Mouse (Mus musculus) embryonic facial prominence, embryonic 13.5 days (tissue): ENCODE results near the gene Rev3l. TPM values are rescaled to one million over a fixed set of nuclear protein-coding genes. Genes with fewer than 3 reads are reported as not detected.
A peak's percentile ranks its signal among the peaks of the same experiment; 100 is the strongest.

Experiments used
- ATAC-seq: fragments of 200-750 bp; cut with Nextera tagmentation; 2 replicates; pipeline ENCODE4 v1.8.0; 2017; ENCODE audit warnings: low read depth; ENCODE audit not compliant: insufficient number of reproducible peaks, insufficient read depth, low FRiP score, low TSS enrichment
- H3K27ac ChIP-seq: fragments of 300-500 bp; sonication (generic); 2 replicates; pipeline ENCODE4 v1.5.1; 2015; ENCODE audit warnings: moderate library complexity, mild to moderate bottlenecking, inconsistent platforms
- H3K27me3 ChIP-seq: fragments of 300-500 bp; sonication (generic); 2 replicates; pipeline ENCODE4 v1.6.1; 2015; ENCODE audit warnings: mild to moderate bottlenecking, inconsistent platforms
- H3K36me3 ChIP-seq: fragments of 300-500 bp; sonication (generic); 2 replicates; pipeline ENCODE4 v1.6.1; 2015; ENCODE audit warnings: mild to moderate bottlenecking, inconsistent platforms
- H3K4me1 ChIP-seq: fragments of 300-500 bp; sonication (generic); 2 replicates; pipeline ENCODE4 v1.6.1; 2015; ENCODE audit warnings: inconsistent platforms
- H3K4me2 ChIP-seq: fragments of 300-500 bp; sonication (generic); 2 replicates; pipeline ENCODE4 v1.6.1; 2015; ENCODE audit warnings: moderate library complexity, mild to moderate bottlenecking, inconsistent platforms
- H3K4me3 ChIP-seq: fragments of 300-500 bp; sonication (generic); 2 replicates; pipeline ENCODE4 v1.5.1; 2015; ENCODE audit warnings: mild to moderate bottlenecking, inconsistent platforms
- H3K9ac ChIP-seq: fragments of 300-500 bp; sonication (generic); 2 replicates; pipeline ENCODE4 v1.6.1; 2015; ENCODE audit warnings: mild to moderate bottlenecking, inconsistent platforms
- H3K9me3 ChIP-seq: fragments of 300-500 bp; sonication (generic); 2 replicates; pipeline ENCODE4 v1.6.1; 2016; ENCODE audit warnings: inconsistent platforms
- WGBS: fragments of 180-500 bp; shearing (Covaris S2); methylation state at CpG from one replicate; pipeline ENCODE4 v1.1.7; 2015; ENCODE audit warnings: mixed read lengths; 5-methylcytosine and 5-hydroxymethylcytosine counted together
- polyA plus RNA-seq: library from polyadenylated mRNA; unstranded; fragments of >200 nt; fragmentation: Nextera tagmentation; extraction: Ambion mirVana; gene quantifications from 2 replicates; pipeline ENCODE4 v1.2.1, GENCODE M21; 2015

The Rev3l gene
- polyA plus RNA-seq, 1 experiment from 2014 or later: 21.5 TPM

DNA sequence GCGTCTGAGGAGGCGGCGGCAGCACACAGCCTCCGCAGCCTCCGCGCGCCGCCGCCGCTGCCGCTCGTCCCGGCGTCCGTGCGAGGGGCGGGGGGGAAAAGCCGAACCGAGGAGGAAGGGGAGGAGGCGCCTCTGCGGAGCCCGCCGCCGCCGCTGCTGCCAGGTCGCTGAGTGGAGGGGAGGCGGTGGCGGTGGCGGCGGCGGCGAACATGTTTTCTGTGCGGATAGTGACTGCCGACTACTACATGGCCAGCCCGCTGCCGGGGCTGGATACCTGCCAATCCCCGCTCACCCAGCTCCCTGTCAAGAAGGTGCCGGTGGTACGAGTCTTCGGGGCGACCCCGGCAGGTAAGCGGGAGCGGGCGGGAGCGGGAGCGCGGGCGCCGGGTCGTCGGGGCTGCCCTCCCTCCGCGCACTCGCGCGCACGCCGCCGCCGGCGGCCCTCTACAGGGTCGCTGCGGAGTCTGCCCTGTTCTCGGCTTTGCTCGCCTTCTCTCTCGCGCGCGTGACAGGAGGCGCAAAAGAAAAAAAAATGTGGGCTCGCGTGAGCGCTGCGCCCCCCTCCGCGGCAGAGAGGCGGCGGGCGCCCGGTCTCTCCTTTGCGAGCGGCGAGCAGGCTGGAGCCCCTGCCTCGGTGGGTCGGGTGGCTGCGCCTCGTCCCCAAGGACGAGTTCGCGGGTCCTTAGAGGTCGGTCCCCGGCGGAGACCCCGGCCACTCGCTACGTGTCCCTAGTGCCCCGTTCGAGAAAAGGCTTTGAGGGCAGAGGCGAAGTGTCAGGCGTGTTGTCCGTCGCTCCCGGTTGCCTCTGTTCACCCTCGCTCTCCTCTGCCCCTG lies 565 bp downstream of the Rev3l start:
- Histone ChIP-seq H3K4me1 (peaks cover 14% of the 10 kb centered on the region), H3K4me2 (peak overlapping the region; percentile 70), H3K27me3 (no peaks in the 10 kb centered on the region), H3K36me3 (no peaks in the 10 kb centered on the region), H3K9ac (peak overlapping the region; percentile 95), H3K9me3 (no peaks in the 10 kb centered on the region), H3K4me3 (peak overlapping the region; percentile 88), H3K27ac (peak overlapping the region; percentile 99)
- peak; percentile 65 for ATAC-seq
- WGBS: 0% methylated on average over 57 of the region's 105 CpGs

DNA sequence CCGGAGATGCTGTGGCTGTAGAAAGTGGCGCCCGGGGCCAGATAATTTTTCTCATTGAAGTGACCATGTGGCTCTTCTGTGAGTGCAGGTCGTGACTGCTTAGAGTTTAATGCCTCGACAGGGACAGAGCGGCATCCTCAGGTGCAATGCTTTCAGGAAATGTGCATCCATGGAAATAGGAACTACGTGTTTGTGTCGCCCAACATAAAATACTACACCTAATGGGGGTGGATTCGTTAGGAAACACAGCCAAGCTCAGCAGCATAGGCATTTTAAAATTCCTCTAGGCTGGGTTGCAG lies 1.1 kb downstream of the Rev3l start:
- no peak for ATAC-seq
- no peaks in the 10 kb centered on the region for H3K27me3 ChIP-seq
- H3K4me3 ChIP-seq: peak overlapping the region; percentile 88

DNA sequence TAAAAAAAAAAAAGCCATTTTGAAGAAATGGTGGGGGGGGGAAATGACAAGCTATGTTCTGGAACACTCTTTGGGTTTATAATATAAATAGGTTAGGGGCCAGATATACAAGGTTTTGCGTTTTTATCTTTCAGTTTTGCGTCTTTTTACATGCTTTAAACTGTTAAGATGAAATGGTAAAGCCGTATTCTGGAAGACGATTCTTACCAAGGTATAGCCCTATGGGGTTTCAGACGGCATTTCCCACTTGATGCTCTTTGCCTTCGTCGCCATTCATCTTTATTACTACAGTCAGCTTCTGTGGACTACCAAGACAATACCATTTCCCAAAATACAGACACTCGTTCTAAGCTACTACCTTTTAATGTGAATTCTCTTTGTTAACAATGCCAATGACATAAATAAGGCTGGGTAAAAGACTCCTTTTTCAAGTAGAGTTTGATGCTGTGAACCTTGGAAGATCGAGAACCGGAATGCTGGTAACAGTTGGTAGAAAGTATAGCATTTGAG lies 1.6 kb downstream of the Rev3l start:
- H3K27ac ChIP-seq: 0 out of 2 replicates have a peak overlapping the region, but pooled peaks have one; percentile 1
- no peaks in the 10 kb centered on the region for H3K9me3 ChIP-seq
- peaks cover 14% of the 10 kb centered on the region for H3K4me1 ChIP-seq
- peak overlapping the region; percentile 95 for H3K9ac ChIP-seq
- H3K27me3 ChIP-seq: no peaks in the 10 kb centered on the region
- peak overlapping the region; percentile 70 for H3K4me2 ChIP-seq
- H3K4me3 ChIP-seq: peak overlapping the region; percentile 88
- ATAC-seq: no peak
- no peaks in the 10 kb centered on the region for H3K36me3 ChIP-seq
- WGBS: 20% methylated on average over 10 of the region's 10 CpGs

More for the DNA sequence above, 1.1 kb downstream of the Rev3l start:
- Histone ChIP-seq H3K4me1 (peaks cover 14% of the 10 kb centered on the region), H3K9me3 (no peaks in the 10 kb centered on the region), H3K9ac (peak overlapping the region; percentile 95), H3K27ac (peak overlapping the region; percentile 99), H3K36me3 (no peaks in the 10 kb centered on the region), H3K4me2 (peak overlapping the region; percentile 70)
- 0% methylated on average over 9 of the region's 9 CpGs for WGBS

DNA sequence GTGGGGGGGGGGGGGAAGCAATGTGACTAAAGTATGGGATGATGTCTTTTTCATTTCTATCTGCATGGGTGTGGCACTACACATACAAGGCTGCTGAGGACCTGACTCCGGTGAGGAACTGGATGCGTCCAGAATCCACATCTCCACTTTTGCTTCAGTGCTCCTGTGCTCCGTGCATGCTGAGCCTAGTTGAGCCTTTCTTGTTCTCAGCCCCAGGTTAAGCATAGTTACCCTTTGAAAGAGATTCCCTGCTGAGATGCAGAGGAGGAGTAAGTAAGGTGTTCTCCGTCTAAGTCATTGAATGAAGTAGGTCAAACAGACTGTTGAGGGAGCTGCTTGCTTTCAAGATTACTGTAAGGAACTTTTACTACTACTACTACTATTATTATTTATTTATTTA lies 4.3 kb downstream of the Rev3l start:
- Histone ChIP-seq H3K27ac (no peak overlapping the region), H3K27me3 (no peaks in the 10 kb centered on the region), H3K36me3 (no peaks in the 10 kb centered on the region), H3K4me1 (peaks cover 9% of the 10 kb centered on the region), H3K4me2 (no peak overlapping the region), H3K9ac (no peak overlapping the region), H3K9me3 (no peaks in the 10 kb centered on the region), H3K4me3 (no peak overlapping the region)
- WGBS: 86% methylated on average over 4 of the region's 4 CpGs
- ATAC-seq: no peak

DNA sequence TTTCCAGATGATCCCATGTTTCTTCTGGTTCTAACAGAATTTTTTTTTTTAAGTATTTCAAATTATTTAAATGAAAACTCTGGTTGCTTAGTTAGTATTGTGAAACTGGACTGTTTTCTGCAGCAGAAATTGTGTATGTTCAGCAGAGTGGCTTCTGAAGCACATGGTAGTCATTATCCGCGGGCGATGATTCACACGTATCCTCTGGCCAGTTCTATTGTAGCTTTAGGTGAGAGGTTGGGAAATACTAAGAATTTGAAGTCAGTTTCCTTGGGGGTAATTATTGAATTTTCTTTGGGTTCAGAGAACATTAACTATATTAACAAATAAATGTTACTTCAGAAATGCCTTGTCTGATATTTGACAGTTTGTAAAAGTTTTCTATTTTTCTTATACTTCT lies 10.1 kb downstream of the Rev3l start:
- Histone ChIP-seq H3K9me3 (no peaks in the 10 kb centered on the region), H3K9ac (no peak overlapping the region), H3K27ac (no peak overlapping the region), H3K27me3 (no peaks in the 10 kb centered on the region), H3K4me2 (no peak overlapping the region), H3K4me3 (no peak overlapping the region), H3K36me3 (no peaks in the 10 kb centered on the region), H3K4me1 (no peaks in the 10 kb centered on the region)
- WGBS: 38% methylated on average over 4 of the region's 4 CpGs
- ATAC-seq: no peak

DNA sequence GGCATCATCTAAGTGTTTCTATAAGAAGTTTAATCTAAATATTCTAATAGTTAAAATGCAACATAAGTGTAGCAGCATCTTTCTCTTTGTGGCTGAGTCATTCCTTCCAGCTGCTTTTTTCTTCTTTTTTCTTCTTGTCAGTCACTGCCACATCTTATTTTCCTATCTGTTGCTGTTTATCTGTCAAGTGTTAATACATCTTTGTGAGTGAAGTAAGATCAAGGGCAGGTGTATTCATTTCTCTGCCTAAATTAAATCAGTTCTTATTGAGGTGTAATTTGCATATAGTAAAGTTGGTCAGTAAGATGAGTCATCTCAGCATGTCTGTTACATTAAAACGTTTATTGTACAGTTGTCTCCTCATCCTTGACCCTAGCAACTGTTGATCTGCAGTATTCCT lies 32.8 kb downstream of the Rev3l start:
- no peaks in the 10 kb centered on the region for H3K27me3 ChIP-seq
- no peak for ATAC-seq
- no peak overlapping the region for H3K4me3 ChIP-seq
- no peak overlapping the region for H3K9ac ChIP-seq
- no peak overlapping the region for H3K4me2 ChIP-seq
- no peaks in the 10 kb centered on the region for H3K36me3 ChIP-seq
- WGBS: 87% methylated on average over 1 of the region's 1 CpGs
- H3K27ac ChIP-seq: no peak overlapping the region
- no peaks in the 10 kb centered on the region for H3K9me3 ChIP-seq
- no peaks in the 10 kb centered on the region for H3K4me1 ChIP-seq

DNA sequence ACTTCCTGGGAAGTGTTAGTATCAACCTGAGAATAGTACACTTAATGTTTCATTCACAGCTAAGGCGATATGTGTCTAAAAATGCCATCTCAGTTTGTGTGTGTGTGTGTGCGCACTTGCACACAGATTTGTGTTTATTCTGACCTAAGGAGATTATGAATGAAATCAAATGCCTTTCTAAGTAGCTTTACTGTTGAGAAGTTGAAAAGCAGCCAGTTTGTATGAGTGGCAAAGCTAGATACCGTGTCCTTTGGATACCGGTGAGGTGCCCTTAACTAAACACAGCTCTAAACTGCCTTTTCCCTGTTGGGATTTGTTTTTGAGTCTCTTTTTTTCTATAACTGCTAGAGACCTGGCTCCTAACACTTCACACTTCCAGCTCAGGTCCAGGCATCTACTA lies 34.8 kb downstream of the Rev3l start:
- no peaks in the 10 kb centered on the region for H3K27me3 ChIP-seq
- no peaks in the 10 kb centered on the region for H3K4me1 ChIP-seq
- WGBS: 79% methylated on average over 4 of the region's 4 CpGs
- no peak overlapping the region for H3K4me2 ChIP-seq
- no peak overlapping the region for H3K9ac ChIP-seq
- no peaks in the 10 kb centered on the region for H3K9me3 ChIP-seq
- H3K27ac ChIP-seq: no peak overlapping the region
- H3K4me3 ChIP-seq: no peak overlapping the region
- ATAC-seq: no peak
- no peaks in the 10 kb centered on the region for H3K36me3 ChIP-seq

DNA sequence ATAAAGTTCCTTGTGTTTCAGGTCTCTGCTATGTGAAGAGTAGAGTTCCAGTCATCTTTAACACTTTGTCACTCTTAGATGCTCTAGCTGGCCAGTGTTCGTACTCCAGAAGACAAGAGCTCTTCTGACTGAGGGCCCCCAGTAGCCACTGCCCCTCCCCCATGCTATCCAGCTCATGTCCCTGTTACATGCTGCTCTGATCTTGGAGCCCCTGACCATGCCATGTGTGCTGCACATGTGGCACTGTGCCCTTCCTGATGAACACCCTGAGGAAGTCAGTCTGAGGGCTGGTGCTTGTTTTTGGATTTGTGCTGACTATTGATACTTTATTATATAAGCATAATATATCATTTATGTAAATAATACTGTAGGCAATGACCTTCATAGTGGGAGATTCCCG lies 40.3 kb downstream of the Rev3l start:
- no peaks in the 10 kb centered on the region for H3K36me3 ChIP-seq
- no peak overlapping the region for H3K4me3 ChIP-seq
- no peak overlapping the region for H3K4me2 ChIP-seq
- ATAC-seq: no peak
- H3K27me3 ChIP-seq: no peaks in the 10 kb centered on the region
- 69% methylated on average over 2 of the region's 2 CpGs for WGBS
- H3K4me1 ChIP-seq: 0 out of 2 replicates have a peak, but pooled peaks cover 5% of the 10 kb centered on the region
- H3K9ac ChIP-seq: no peak overlapping the region
- no peaks in the 10 kb centered on the region for H3K9me3 ChIP-seq
- H3K27ac ChIP-seq: no peak overlapping the region

DNA sequence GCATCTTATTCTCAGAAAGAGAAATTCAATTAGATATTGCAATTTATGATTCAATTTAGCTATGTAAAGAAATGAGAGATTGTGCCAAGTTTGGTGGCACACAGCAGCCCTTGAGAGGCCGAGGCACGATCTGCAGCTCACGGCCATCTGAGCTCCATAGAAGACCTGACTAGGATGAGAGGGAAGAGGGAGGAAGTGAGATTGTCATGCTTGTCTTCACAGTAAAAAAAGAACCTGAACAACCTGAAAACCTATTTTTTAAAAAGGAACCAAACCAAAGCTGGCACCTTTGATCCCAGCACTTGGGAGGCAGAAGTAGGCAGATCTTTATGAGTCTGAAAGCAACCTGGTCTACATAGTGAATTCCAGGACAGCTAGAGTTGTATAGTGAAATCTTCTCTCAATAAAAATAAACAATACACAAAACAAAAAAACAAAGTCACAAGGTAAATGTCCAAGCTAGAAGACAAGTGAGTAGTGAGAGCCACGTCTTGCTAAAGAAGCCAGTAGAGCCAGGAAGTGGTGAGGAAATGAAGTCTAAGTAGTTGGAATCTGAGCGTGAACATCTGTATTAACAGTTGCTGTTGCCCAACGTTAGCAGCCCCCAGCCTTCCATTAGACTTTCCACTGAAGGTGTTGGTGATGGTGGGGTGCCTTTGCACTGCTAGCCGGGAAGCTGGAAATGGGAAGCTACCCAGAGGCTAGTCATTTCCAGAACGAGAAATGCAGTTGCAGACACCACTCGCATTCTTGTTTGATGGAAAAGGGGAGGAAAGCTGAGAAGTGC lies 42.2 kb downstream of the Rev3l start:
- no peak overlapping the region for H3K27ac ChIP-seq

DNA sequence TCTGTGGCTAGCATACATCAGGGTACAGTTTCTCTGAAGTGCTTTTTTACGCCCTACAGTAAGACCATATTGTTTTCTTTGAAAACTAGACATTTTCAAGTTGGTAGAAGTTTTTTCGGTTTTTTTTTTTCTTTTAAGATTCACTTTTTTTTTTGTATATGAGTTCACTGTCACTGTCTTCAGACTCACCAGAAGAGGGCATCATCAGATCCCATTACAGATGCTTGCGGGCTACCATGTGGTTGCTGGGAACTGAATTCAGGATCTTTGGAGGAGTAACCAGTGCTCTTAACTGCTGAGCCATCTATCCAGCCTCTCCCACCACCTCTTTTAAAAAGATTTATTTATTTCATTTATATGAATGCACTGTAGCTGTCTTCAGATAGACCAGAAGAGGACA lies 45.0 kb downstream of the Rev3l start:
- WGBS: 86% methylated on average over 3 of the region's 3 CpGs
- H3K36me3 ChIP-seq: no peaks in the 10 kb centered on the region

More for the DNA sequence above, 42.2 kb downstream of the Rev3l start:
- WGBS: 65% methylated on average over 9 of the region's 9 CpGs
- peaks cover 10% of the 10 kb centered on the region; the same call in 1 of the 2 replicates for H3K4me1 ChIP-seq
- no peak for ATAC-seq
- H3K27me3 ChIP-seq: no peaks in the 10 kb centered on the region
- no peaks in the 10 kb centered on the region for H3K9me3 ChIP-seq
- H3K9ac ChIP-seq: no peak overlapping the region
- H3K4me3 ChIP-seq: no peak overlapping the region
- no peaks in the 10 kb centered on the region for H3K36me3 ChIP-seq
- no peak overlapping the region for H3K4me2 ChIP-seq

DNA sequence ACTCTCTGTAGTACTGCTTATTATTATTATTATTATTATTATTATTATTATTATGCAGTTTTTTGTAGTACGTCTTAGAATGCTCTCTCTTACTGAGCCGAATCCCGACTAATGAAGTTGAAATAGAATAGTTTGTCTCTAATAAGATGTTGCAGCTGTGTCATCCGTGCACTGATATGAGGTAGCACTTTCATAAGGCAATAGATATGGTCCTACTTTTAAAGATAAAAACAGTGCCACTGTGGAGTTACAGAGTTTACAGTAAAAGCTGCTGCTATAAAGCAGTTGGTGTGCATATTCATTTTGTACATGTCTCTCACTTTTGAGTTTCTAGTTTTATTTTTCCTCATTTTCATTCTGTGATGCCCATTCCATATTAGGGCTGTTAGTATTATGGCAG lies 46.4 kb downstream of the Rev3l start:
- peaks cover 10% of the 10 kb centered on the region; the same call in 1 of the 2 replicates for H3K4me1 ChIP-seq
- H3K4me3 ChIP-seq: no peak overlapping the region
- no peak overlapping the region for H3K9ac ChIP-seq
- 79% methylated on average over 4 of the region's 4 CpGs for WGBS
- ATAC-seq: no peak
- H3K36me3 ChIP-seq: no peaks in the 10 kb centered on the region
- H3K27me3 ChIP-seq: no peaks in the 10 kb centered on the region
- H3K4me2 ChIP-seq: no peak overlapping the region
- H3K9me3 ChIP-seq: no peaks in the 10 kb centered on the region
- H3K27ac ChIP-seq: no peak overlapping the region

More for the DNA sequence above, 45.0 kb downstream of the Rev3l start:
- Histone ChIP-seq H3K9ac (no peak overlapping the region), H3K27ac (no peak overlapping the region), H3K4me2 (no peak overlapping the region), H3K4me3 (no peak overlapping the region), H3K9me3 (no peaks in the 10 kb centered on the region), H3K4me1 (peaks cover 10% of the 10 kb centered on the region; the same call in 1 of the 2 replicates), H3K27me3 (no peaks in the 10 kb centered on the region)
- ATAC-seq: no peak
